14 mouse cellular contexts compared by ENCODE assay signal in genomic region chr13:70213622-70214021, GRCm38 (mm10).
"Had no signal": no experiment of that assay in that cellular context is flagged by ENCODE, and none has a peak within 500 bp of the region (broad histone marks: within the 10 kb centered on the region; RNA-seq: fewer than 3 reads in every experiment).

No protein-coding gene starts in this region.

- H3K4me3 ChIP-seq: kidney, embryonic 15.5 days; liver, embryonic 15.5 days; midbrain, embryonic 13.5 days; neural tube, embryonic 12.5 days; stomach, embryonic 15.5 days had no signal

- H3K9me3 ChIP-seq: kidney, embryonic 15.5 days; liver, embryonic 15.5 days; midbrain, embryonic 13.5 days; neural tube, embryonic 12.5 days; stomach, embryonic 15.5 days had no signal

- H3K27me3 ChIP-seq: kidney, embryonic 15.5 days; liver, embryonic 15.5 days; midbrain, embryonic 13.5 days; neural tube, embryonic 12.5 days; stomach, embryonic 15.5 days had no signal

- H3K27ac ChIP-seq: kidney, embryonic 15.5 days; liver, embryonic 15.5 days; midbrain, embryonic 13.5 days; neural tube, embryonic 12.5 days; stomach, embryonic 15.5 days had no signal

- H3K4me1 ChIP-seq: liver, embryonic 15.5 days; stomach, embryonic 15.5 days had no signal

- ATAC-seq: hindbrain, embryonic 16.5 days; inflammation-experienced regulatory T-cells, adult 6 months; lung, postnatal 0 days; midbrain, embryonic 13.5 days had no signal

- H3K4me2 ChIP-seq: kidney, embryonic 15.5 days; liver, embryonic 15.5 days; midbrain, embryonic 13.5 days; neural tube, embryonic 12.5 days; stomach, embryonic 15.5 days had no signal

- H3K36me3 ChIP-seq: kidney, embryonic 15.5 days; liver, embryonic 15.5 days; midbrain, embryonic 13.5 days; neural tube, embryonic 12.5 days; stomach, embryonic 15.5 days had no signal

- H3K9ac ChIP-seq: kidney, embryonic 15.5 days; liver, embryonic 15.5 days; midbrain, embryonic 13.5 days; neural tube, embryonic 12.5 days; stomach, embryonic 15.5 days had no signal

- DNase-seq: lung, adult 2 months; lung, postnatal 36 days; retina, postnatal 1 day; right cerebral cortex, postnatal 4 days; thymus, adult 2 months; thymus, postnatal 25 days had no signal
